Mouse (Mus musculus) c-Kit-negative CD71-positive TER-119-positive erythroid progenitor cells, embryonic 14.5 days (primary cell): ENCODE results near the gene Catsperg1.
"Not testable (repeated sequence)": the region's sequence is repeated elsewhere in the genome, so short reads cannot be mapped to it uniquely, and the experiment has no call there.

Experiments used
- DNase-seq: peaks from one replicate; pipeline ENCODE4 v3.0.0-alpha.2; 2013; ENCODE audit warnings: low read depth, low spot score

Catsperg1 gene

DNA sequence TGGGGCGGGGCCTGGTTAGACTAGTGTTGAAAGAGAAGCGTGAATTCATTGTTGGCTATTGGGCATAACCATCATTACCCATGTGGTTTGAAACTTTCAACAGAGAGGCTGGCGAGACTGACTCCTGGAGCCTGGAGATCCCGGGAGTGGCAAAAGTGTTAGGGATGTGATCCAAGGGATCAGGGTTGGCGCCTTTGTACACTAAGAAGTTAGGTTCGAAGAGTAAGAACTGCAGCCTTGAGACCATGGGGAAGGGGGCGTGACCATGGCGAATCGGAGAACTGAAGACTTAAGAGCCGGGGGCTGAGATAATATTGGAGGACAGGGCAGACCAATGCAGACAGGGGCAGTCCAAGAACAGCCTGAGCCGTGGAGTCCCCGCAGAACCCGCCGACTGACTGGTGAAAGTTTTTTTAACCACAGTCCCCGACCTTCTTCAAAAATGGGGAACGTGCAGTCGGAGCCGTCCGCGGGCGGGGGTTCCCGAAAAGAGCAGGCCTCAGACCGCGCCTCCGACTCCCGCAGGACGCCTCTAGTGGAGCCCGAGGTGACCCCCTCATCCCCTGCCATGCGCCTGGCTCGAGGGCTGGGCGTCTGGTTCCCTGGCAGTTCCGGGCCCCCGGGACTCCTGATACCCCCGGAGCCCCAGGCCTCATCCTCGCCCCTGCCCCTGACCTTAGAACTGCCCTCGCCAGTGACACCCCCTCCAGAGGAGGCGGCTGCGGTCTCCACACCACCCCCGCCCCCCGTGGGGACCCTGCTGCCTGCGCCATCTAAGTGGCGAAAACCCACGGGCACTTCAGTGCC is 42.9 kb downstream of the Catsperg1 start:
- no peak for DNase-seq

DNA sequence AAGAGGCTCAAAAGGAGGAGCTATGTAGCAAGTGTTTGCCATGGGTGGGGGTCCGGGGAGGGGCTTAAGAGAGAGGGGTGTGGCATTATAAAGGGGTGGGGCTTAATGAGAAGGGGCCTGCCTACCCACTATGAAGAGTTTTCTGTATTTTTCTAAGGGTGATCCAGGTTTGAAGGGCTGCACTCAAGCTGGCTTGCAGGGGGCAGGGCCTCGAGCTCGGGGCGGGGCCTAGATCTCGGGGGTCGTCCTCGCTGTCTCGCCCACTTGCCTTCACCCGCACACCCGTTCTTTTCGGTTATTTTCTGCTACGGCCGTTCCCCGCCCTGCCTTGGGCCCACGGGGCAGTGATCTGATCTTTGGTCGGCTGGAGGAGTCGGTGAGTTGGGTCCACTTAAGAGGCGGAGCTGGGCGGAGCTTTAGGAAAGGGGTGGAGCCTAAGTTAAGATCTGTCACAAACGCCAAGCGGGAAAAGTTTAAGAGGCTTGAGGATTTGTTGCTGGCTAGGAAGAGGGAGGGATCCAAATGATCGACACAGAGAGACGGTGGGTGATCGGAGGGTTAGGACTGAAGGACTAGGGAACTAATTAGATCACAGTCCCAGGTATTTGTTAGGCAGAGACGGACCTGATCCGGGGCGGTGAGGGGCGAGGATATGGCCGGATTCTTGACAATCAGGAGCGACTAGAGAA is 43.6 kb downstream of the Catsperg1 start, which contains the start of the genes Ggn and Spred3:
TSS of gene Ggn (plus strand) at position 145 of the 689 bp plus-strand sequence.
TSS of gene Spred3 (minus strand) at position 346 of the 689 bp plus-strand sequence.
- no peak for DNase-seq

DNA sequence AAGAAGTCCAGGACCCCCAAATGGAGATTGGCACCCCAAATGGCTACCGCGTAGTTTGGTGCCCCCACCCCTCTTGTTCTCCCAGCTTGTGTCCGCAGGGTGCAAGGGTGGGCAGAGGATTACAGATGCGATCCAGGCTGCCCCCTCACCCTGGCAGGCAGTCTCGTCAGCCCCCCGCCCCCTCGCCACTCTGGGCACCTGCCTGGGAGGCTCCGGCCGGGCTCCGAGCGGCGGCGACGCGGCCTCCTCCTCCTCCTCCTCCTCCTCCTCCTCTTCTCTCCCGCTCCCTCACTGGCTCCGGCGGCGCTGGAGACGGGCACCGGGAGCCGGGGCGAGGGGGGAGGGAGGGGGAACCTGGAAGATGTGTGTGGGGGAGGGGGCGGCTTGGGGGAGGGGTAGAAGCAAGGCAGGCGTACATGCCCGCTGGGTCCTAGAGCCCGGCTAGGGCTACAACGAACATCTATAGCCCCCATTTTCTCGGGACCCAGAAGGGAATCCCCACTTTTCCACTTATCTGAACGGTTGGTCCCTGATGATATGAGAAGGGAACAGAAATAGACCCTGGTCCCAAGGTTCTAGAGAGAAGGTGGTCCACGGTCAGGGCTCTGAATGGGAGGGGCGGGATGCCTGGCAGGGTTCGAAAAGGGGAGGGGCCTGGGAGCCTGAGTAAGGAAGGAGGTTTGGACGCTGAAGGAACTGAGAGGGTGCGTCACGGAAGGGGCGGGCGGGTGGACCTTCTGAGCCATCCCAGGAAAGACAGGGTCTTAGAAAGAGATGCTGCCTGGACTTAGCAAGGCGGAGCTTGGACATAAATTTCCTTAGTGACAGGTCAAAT is 44.4 kb downstream of the Catsperg1 start:
- no peak for DNase-seq

DNA sequence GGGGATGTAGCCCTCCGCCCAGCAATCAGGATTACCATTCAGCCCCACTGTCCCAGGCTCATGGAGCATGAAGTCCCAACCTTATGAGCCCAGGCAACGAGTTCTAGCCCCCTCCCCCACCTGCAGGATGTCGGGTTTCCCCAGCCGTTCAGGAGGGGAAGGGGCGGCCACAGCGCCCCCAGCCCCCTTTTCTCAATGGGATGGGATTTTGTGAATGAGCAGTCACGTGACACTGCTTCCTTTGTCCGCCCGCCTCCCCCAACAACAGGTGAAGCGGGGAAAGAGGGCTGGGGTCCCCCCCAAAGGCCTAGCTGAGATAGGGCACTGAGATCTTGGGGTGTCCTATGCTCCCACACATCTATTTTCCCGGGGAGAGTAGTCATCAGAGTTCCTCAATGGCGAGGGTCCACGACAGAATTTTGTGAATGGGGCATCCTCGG is 45.0 kb downstream of the Catsperg1 start:
- DNase-seq = no peak

DNA sequence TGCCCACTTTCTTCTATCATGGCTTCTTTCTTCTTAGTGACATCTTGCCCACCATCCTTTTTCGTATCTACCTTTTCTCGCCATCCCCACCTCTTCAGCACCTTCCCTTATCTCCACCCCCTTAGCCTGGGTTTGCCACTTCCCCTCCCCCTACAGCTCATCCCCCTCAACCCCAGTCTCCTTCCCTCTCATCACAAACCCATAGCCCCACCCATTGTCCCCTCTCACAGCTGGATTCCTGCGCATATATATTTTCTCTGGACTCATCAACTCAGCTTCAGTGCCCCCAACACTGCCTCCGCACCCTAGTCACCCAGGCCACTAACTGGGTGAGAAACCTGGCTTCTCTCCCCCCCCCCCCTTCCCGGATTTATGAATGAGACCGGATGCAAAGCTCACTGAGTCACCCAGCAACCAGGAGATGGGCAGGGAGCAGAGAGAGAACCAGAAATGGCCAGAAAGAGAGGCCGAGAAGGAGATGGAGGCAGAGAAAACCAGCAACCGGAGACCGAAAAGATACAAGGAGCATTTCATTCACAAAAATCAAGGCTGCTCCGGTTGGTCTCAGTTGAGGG is 45.6 kb downstream of the Catsperg1 start:
- no peak for DNase-seq

DNA sequence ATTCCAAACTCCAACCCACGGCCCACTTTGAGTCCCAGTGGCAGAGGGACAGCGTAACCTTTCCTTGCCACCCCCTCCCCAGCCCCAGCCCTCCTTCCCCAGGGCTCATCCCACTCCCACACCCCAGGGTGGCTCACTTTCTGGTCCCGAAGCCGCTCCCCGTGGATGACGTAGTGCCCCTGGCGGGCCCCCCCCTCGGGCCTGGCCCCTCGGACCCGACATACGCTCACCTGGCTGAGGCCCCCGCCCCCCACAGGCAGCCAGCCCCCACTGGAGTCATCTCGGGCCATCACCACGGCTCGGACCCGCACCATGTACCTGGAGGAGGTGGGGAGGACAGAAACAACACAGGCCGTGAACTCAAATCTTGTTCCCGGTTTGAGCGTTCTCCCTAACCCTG is 46.2 kb downstream of the Catsperg1 start:
- no peak for DNase-seq

DNA sequence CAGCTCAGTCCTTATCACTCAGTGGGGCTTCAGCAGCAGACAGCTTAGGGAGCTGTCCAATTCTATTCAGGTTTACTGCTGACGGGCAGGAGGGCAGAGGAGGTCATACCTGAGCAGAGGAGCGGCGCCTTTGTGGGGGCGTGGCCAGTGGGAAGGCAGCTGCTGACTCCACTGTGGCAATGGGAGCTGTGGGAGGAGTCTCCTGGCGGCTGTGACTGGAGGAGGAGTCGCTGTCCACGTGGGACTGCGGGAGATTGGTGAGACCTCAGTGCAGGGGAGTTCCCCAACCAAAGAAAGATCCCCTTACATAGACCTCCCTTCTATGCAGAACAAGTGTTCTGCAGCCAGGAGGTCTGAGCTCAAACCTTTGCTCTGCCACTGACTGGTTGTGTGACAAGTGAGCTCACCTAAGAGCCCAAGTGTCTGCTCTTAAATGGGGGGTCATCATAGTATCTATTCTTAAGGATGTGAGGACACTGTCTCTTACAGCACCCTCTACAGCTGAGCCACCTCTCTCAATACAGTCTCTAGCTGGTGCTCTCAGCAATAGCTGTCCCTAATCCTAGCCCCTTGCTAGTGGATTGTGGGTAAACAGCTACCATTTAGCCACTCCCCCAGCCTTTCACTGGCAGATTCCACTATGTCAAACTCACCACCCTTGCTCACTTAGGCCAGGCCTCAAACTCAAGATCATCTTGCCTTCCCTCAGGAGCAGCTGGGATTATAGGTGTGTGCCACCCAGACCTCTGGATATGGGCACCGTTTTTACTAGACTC is 50.9 kb downstream of the Catsperg1 start:
- no peak for DNase-seq

DNA sequence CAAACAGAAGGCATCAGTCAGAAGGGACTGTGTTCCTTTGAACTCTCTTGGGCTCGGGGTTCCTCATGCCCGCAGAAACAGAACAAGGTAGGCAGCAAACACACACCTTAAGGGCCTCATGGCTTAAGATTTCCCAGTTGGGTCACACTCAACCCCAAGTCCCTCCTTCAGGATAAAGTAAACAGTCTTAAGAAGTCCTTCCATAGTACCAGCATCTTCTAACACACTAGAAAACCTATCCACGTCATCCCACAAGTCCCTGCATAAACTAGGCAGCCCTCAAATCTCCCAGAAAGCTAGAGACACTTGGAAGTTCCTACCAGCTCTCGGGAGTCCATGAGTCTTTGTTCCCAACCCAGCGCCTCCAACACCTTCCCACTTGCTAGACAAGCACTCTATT is 51.5 kb downstream of the Catsperg1 start:
- no peak for DNase-seq

DNA sequence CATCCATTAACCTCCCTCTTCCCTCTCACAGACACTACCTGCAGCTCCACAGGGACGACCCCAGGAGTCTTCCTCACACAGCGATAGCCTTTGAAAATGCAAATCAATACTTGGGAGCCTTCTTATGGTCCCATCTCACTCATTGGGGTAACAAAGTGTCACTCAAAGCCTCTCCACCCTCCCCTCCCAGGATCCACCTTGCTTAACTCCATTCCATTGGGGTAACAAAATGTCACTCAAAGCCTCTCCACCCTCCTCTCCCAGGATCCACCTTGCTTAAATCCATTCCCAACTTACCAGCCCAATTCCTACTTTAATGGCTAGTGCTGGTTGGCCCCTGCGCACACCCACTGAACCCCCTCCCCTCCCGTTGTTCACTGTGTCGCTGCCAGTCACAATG is 55.6 kb downstream of the Catsperg1 start:
- DNase-seq = no peak

DNA sequence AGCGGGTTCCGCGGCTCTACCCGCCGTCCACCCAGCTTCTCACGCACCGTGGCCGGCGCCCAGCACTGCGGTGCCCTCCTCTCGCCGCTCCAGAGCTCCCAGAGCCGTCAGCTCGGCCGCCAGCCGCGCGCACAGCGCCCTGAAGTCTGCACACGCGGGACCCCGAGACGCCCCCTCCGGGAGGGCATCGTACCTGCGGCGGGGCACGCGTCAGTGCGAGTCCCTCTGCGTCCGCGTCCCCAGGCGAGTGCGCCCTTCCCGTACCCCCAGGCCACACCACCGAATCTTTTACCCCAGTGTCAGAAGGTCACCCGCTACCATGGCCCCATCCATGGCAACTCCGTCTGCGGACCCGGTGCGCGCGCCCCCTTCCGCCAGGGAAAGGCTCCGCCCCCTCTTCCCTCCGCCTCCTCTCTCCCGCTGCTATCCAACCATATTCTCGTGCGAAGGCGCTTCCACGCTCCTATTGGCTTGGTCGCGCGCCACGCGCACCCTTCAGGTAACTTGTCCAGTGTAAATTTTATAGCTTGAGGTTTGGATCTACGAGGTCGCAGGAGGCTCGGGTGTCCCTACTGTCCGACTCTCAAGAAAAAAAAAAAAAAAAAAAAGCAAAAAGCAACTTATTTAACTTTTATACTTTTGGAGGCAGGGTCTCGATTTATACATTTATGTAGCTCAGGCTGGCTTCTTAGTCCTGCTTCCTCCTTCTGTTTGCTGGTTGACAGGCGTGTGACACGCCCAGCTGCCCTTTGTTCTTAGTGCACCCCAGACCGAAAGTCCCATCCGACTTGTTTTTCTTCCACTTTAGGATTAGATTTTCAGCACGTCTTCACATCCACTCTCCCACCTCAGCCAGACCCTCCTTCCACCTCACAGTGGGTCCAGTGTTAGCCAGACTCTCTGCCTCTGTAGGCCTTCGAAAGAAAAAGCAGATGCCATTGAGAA is 57.7 kb downstream of the Catsperg1 start, which contains the start of gene Fam98c:
TSS of gene Fam98c (minus strand) at position 397 of the 945 bp plus-strand sequence.
- no peak for DNase-seq

DNA sequence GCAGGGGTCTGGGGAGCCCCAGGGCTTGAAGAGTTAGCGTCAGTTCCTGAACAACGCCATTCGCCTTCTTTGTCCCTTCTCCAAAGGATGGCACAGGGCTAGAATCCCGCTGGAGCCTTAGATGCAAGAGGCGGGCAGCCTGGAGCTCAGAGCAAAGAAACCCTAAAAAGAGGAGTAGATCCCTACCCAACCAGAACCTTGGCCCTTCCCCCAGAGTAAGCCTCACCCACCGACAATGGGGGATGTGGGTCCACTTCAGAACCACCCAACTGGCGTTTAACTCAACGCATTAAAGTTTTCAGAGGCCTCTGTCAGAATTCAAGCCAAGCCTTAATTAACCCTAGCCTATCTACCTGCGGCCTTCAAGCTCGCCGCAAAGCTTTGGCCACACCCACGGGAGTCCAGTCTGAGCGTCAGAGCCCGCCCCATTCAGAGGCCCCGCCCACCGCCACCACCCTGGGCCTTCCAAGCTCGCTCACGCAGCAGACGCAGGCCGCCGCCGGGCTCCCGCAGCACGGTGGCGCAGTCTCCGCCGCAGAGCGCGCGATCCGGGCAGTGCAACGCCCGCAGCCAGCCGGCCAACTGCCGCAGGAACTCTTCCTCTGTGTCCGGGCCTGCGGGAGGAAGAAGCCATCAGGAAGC is 58.5 kb downstream of the Catsperg1 start:
- DNase-seq = peak; percentile 72

DNA sequence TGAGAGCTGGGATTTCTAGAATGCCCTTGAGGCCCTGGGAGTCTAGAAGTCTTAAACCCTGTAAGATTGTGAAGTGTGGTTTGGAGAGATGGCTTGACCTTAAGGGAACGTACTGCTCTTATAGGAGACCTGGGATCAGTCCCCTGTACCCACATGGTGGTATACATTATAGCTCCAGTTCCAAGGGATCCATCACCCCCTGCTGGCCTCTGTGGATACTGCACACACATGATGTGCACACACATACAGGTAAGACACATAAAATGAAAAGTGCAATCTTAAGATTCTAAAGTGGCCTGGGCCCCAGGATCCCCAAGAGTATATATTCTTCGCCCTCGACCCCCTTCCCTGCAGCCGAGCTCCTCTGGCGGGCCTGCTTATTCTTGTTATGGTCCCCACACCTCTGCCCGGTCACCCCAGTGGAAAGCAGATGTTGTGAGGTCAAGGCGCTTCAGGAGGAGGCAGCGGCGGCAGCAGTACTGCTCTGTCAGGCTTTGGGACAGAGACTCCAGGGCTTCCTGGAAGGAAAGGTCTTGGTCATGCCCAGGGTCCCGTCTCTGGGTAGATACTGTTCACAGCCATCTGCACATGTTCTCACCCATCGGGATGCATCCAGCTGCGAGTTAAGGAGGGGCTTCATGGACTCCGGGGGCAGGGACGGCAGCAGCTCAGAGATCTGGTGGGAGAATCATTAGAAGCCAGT is 59.7 kb downstream of the Catsperg1 start:
- DNase-seq = no peak

DNA sequence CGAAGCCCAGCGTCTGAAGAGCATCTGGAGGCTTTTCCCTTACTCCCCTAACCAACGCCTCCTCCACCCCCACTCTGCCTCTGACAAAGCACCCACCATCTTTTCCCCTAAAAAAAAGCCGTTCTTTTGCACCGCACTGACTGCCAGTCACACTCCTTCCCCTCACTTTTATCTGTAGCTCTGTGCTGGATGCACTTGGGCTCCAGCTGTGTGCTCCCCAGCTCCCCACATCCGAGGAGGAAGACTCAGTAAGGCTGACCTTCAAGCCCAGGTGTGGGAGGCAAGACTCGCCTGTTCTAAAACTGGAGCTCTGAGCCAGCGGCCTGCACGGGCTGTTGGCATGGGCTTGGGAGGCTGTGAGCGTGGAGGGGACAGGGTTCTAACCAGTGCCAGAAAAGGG is 62.3 kb downstream of the Catsperg1 start:
- no peak for DNase-seq

DNA sequence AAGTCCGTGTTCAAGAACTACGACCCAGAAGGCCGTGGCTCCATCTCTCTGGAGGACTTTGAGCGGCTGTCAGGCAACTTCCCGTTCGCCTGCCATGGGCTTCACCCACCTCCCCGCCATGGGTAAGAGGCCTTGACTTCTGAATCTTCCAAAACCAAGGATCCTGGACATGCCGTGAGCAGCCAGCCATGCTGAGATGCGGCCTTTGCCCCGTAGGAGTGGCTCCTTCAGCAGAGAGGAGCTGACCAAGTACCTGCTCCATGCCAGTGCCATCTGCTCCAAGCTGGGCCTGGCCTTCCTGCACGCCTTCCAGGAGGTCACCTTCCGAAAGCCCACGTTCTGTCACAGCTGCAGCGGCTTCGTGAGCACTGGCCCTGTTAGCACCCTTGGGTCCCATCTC is 65.1 kb downstream of the Catsperg1 start:
- no peak for DNase-seq

DNA sequence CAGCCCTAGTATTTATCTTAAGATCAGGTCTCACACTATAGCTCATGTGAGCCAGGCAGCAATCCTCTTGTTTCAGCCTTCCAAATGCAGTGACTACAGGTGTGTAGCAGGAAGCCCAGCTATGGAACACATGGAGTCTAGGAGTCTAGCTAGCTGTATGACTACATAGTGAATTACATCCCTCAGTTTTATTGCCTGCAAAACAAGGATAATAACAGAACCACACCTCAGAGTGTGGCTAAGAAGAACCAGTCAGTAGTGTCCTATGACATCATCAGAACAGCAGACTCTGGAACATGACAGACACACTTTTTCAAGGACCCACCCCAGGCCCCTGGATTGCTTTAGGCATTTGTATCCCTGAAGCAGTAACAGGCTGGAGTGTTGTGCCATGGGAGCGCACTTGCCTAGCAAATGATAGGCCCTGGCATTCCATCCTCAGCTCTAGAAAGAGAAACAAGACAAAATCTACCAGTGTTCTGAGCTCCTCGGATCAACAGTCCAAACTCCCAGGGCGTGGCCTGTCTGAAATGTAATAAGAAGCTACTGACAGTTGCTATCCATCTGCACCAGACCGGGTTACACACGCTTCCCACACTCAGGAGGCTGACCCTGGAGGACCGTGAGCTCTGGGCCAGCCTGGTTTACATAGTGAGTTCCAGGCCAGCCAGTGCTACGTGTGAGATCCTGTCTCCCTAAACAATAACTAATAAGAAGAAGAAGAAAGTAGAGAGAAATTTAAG is 67.0 kb downstream of the Catsperg1 start:
- DNase-seq = no peak

DNA sequence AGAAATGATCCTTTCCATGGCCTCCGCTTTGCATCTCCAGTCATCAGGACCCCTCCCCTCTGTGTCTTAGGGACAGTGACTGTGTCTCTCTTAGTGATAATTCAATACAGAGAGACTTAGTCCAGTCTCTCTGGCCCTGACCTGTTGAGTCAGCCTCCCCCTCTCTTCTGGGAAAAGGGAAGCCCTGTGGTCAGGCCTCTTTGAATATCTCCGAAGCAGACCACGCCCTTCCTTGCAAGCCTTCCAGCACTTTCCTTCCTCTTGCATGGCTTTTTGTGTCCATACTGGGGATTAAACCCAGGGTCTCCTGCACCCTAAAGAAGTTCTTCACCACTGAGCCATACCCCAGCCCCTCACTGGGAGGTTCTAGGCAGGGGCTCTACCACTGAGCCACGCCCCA is 69.8 kb downstream of the Catsperg1 start:
- DNase-seq = no peak

DNA sequence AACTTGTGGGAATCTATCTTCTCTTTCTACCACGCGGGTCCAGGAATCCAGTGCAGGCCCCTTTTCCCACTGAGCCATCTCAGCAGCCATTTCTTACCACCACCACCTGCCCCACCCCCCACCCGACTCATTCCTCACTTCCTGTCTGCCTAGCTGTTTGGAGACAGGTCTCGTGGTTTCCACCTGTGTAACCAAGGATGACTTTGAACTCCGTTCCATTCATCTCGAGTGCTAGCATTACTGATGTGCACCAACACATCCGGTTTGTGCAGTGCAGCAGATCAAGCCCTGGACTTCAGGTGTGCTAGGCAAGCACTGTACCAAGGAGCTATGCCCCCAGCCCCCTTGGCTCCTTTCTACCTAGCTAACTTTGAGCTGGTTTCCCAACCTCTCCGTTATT is 72.4 kb downstream of the Catsperg1 start:
- DNase-seq = no peak

DNA sequence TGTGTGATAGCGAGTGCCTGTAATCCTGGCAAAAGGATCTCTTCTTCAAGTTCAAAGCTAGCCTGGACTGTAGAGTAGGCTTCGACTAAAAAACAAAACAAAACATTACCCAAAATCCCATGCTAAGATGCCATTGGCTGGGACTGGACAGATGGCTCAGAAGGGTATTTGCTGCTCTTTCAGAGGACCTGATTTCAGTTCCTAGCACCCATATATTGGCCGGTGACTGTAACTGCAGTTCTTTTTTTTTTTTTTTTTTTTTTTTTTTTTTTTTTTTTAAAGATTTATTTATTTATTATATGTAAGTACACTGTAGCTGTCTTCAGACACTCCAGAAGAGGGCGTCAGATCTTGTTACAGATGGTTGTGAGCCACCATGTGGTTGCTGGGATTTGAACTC is 74.6 kb downstream of the Catsperg1 start:
- not testable (repeated sequence) for DNase-seq
